In the genomic region with DNA sequence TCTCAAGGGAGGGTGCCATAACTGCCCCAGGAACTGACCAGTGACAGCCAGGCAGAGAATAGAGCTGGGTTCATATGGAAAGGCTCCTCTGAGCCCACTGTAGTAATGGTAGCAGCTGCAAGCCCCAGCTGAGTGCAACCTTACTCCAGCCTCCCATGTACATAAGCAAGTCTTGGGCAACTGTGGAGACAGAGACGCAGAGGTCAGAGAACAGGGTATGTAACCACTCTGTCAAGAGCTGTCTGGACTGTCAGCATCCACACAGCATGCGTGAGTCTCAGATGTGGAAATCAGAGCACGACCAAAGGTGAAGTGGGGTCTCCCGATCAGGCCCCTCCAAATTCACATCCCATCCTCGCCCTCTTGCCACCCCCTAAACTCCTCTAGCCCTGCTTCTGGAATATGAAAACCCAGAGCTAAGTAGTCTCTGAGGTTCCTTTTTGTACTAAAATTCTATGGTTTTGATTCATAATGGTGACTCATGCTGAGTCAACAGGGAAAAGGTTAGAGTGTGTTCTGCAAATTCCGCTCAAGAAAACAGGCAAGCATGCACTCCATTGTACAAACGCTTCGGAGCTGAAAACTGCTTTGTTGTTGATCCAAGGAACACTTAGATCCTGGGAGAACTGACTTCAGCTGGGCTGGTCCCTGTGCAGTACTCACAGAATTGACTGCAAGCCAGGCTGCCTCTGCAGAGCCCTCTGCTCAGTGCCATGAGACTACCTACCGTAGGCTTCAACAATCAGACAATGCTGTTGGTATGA, we compare ENCODE assay signal across 11 mouse cellular contexts. TPM values are rescaled to one million over a fixed set of nuclear protein-coding genes. Genes with fewer than 3 reads are reported as not detected.
DNase-seq lines count a peak whose midpoint lies in the region; ATAC-seq lines count a peak whose summit lies in the region.
"Had no signal": no experiment of that assay in that cellular context is flagged by ENCODE, and none has a peak within 500 bp of the region (broad histone marks: within the 10 kb centered on the region; RNA-seq: fewer than 3 reads in every experiment).

No protein-coding gene starts in this region.

- H3K27ac ChIP-seq in hindbrain, embryonic 14.5 days: no peak overlapping the region
- H3K27ac ChIP-seq: embryonic facial prominence, embryonic 13.5 days had no signal

- H3K9me3 ChIP-seq in hindbrain, embryonic 14.5 days (ENCODE audit: control insufficient read depth, low read length): no peaks in the 10 kb centered on the region
- H3K9me3 ChIP-seq: embryonic facial prominence, embryonic 13.5 days had no signal

- peak; percentile 9 to 18 for DNase-seq in left cerebral cortex, postnatal 25 days (ENCODE audit: low spot score in 2 of 2)
- DNase-seq in left cerebral cortex, adult 11 months (ENCODE audit: low spot score): no peak
- DNase-seq in adrenal gland, postnatal 10 days: peak; percentile 51
- peak; percentile 8 for DNase-seq in layer of hippocampus, adult 9-10 months (ENCODE audit: low spot score)
- DNase-seq in skeletal muscle tissue, adult 2 months (ENCODE audit: low read depth, low spot score): peak; percentile 71
- no peak for DNase-seq in left cerebral cortex, postnatal 4 days
- DNase-seq in hindbrain, embryonic 14.5 days (ENCODE audit: low spot score): no peak
- DNase-seq: liver, postnatal 0 days had no signal

- intact Hi-C loops in left cerebral cortex, postnatal 25 days (cut with DNase I): no loop called here
- intact Hi-C loops in left cerebral cortex, postnatal 4 days (cut with DNase I): no loop called here

- no peak overlapping the region for H3K4me3 ChIP-seq in hindbrain, embryonic 14.5 days (replicated peaks; ENCODE audit: low read length)
- H3K4me3 ChIP-seq: embryonic facial prominence, embryonic 13.5 days had no signal

- ATAC-seq in megakaryocyte, adult 5-6 weeks (ENCODE audit: poor library complexity, severe bottlenecking): no peak
- ATAC-seq in hindbrain, embryonic 14.5 days (ENCODE audit: low FRiP score): no peak
- ATAC-seq: inflammation-experienced regulatory T-cells, adult 6 months; liver, postnatal 0 days had no signal

- H3K36me3 ChIP-seq in hindbrain, embryonic 14.5 days (replicated peaks; ENCODE audit: control insufficient read depth, insufficient read depth): no peaks in the 10 kb centered on the region
- H3K36me3 ChIP-seq: embryonic facial prominence, embryonic 13.5 days had no signal

- no peak overlapping the region for H3K4me2 ChIP-seq in hindbrain, embryonic 14.5 days (replicated peaks)
- H3K4me2 ChIP-seq: embryonic facial prominence, embryonic 13.5 days had no signal

- no peaks in the 10 kb centered on the region for H3K4me1 ChIP-seq in hindbrain, embryonic 14.5 days (replicated peaks; ENCODE audit: control insufficient read depth, insufficient read depth, low read length)
- H3K4me1 ChIP-seq: embryonic facial prominence, embryonic 13.5 days had no signal

- H3K9ac ChIP-seq in hindbrain, embryonic 14.5 days: no peak overlapping the region
- H3K9ac ChIP-seq: embryonic facial prominence, embryonic 13.5 days; liver, postnatal 0 days had no signal

- 79% methylated on average over 9 of the region's 9 CpGs for WGBS in hindbrain, embryonic 14.5 days

- no peaks in the 10 kb centered on the region for H3K27me3 ChIP-seq in hindbrain, embryonic 14.5 days (ENCODE audit: control insufficient read depth, insufficient read depth, low read length)
- H3K27me3 ChIP-seq: embryonic facial prominence, embryonic 13.5 days had no signal

RNA-seq across cellular contexts. Expression of a gene that starts 23.5 kb away (rescaled TPM):
- total RNA-seq in left cerebral cortex, postnatal 25 days (2021): 10 to 100 TPM; 60.5 to 65.6 TPM
- total RNA-seq in adrenal gland, postnatal 10 days (2021): 10 to 100 TPM; 19.9 to 21.0 TPM
- 8.9 and 12.8 TPM in 2 replicates for total RNA-seq in megakaryocyte, adult 5-6 weeks (2015)
- total RNA-seq in megakaryocyte, adult 5-6 weeks (2017): 11.8 and 12.1 TPM in 2 replicates
- total RNA-seq in left cerebral cortex, postnatal 4 days (2021): 10 to 100 TPM; 52.7 to 58.4 TPM
- polyA plus RNA-seq in hindbrain, embryonic 14.5 days (2014; fragmentation: Nextera tagmentation; extraction: Ambion mirVana): 36.1 and 38.2 TPM in 2 replicates

Comparison
In these comparisons a context has a peak if more than half of its experiments do, and no peak if none do; other contexts are left out.
1. DNase-seq: peak in left cerebral cortex, postnatal 25 days (2 of 2), adrenal gland, postnatal 10 days (single experiment), layer of hippocampus, adult 9-10 months (single experiment) and skeletal muscle tissue, adult 2 months (single experiment); none in left cerebral cortex, adult 11 months (single experiment), left cerebral cortex, postnatal 4 days (single experiment) and hindbrain, embryonic 14.5 days (single experiment).